Mouse (Mus musculus) right cerebral cortex, postnatal 25 days (tissue): Measurements from ENCODE around the gene Sun1.

Experiments
- DNase-seq: peaks from one replicate; pipeline ENCODE4 v3.0.0; 2022

Sun1 gene

GRCm38 (mm10) chr5:139252081-139252909, 51.9 kb downstream of the Sun1 start, which contains the start of gene Get4:
TSS of gene Get4 (plus strand) at chr5:139252324.
- DNase-seq: peak; percentile 98

GRCm38 (mm10) chr5:139252910-139253245, 52.4 kb downstream of the Sun1 start:
- no peak for DNase-seq

- DNase-seq: no peak
Measured at GRCm38 (mm10) chr5:139253301-139253741, 52.9 kb downstream of the Sun1 start.

- no peak for DNase-seq
Measured at GRCm38 (mm10) chr5:139254938-139255337, 54.5 kb downstream of the Sun1 start.

- no peak for DNase-seq
Measured at GRCm38 (mm10) chr5:139255777-139256176, 55.3 kb downstream of the Sun1 start.

- DNase-seq: no peak
Measured at GRCm38 (mm10) chr5:139256211-139256765, 55.9 kb downstream of the Sun1 start.

- no peak for DNase-seq
Measured at GRCm38 (mm10) chr5:139257265-139257664, 56.8 kb downstream of the Sun1 start.

GRCm38 (mm10) chr5:139257818-139258217, 57.4 kb downstream of the Sun1 start:
- DNase-seq: no peak

GRCm38 (mm10) chr5:139258371-139259035, 58.1 kb downstream of the Sun1 start:
- DNase-seq: no peak

GRCm38 (mm10) chr5:139259853-139260252, 59.4 kb downstream of the Sun1 start:
- DNase-seq: no peak

- DNase-seq: no peak
Measured at GRCm38 (mm10) chr5:139261403-139261802, 61.0 kb downstream of the Sun1 start.

- no peak for DNase-seq
Measured at GRCm38 (mm10) chr5:139267661-139268060, 67.2 kb downstream of the Sun1 start.

GRCm38 (mm10) chr5:139270806-139271521, 70.5 kb downstream of the Sun1 start:
- DNase-seq: no peak

GRCm38 (mm10) chr5:139271994-139272554, 71.6 kb downstream of the Sun1 start:
- DNase-seq: no peak

GRCm38 (mm10) chr5:139277287-139277686, 76.8 kb downstream of the Sun1 start:
- DNase-seq: peak; percentile 61

- DNase-seq: no peak
Measured at GRCm38 (mm10) chr5:139281373-139282112, 81.1 kb downstream of the Sun1 start.

- peak; percentile 80 for DNase-seq
Measured at GRCm38 (mm10) chr5:139282191-139282590, 81.8 kb downstream of the Sun1 start.

- DNase-seq: no peak
Measured at GRCm38 (mm10) chr5:139283460-139284180, 83.2 kb downstream of the Sun1 start.

GRCm38 (mm10) chr5:139285383-139286067, 85.1 kb downstream of the Sun1 start:
- DNase-seq: no peak

- no peak for DNase-seq
Measured at GRCm38 (mm10) chr5:139286142-139286941, 85.9 kb downstream of the Sun1 start.
